20 mouse cellular contexts compared by ENCODE assay signal in the genomic region with DNA sequence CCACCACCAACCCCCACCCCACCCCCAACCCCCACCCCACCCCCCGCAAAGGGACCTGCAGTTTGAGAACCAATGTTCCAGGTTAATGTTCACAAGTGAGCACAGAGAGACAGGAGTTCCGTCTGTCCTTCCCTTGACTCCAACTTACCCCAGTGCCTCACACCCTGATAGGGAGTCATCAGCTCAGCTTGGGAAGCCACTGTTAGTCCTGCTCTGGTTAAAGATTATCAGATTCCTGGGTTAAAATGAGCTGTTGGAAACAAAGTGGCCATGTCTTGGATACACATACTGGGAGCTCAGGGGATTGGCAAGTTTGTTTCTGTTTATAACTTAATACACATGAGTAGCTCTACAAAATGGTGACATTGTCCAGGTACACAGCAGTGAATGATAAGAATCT. TPM values are rescaled to one million over a fixed set of nuclear protein-coding genes. Genes with fewer than 3 reads are reported as not detected.
DNase-seq lines count a peak whose midpoint lies in the region; ATAC-seq lines count a peak whose summit lies in the region.
"Had no signal": no experiment of that assay in that cellular context is flagged by ENCODE, and none has a peak within 500 bp of the region (broad histone marks: within the 10 kb centered on the region; RNA-seq: fewer than 3 reads in every experiment).

No protein-coding gene starts in this region.

- no peak overlapping the region for H3K4me3 ChIP-seq in midbrain, embryonic 11.5 days (ENCODE audit: low read depth, low read length)
- no peak overlapping the region for H3K4me3 ChIP-seq in midbrain, embryonic 13.5 days (replicated peaks)
- H3K4me3 ChIP-seq in liver, embryonic 15.5 days (replicated peaks), result no peak overlapping the region
- no peak overlapping the region for H3K4me3 ChIP-seq in forebrain, embryonic 12.5 days (replicated peaks)
- H3K4me3 ChIP-seq: forebrain, embryonic 10.5 days; heart, embryonic 13.5 days; limb, embryonic 13.5 days; lung, embryonic 15.5 days; midbrain, embryonic 12.5 days; myocyte; neural tube, embryonic 15.5 days had no signal

- no peak overlapping the region for H3K9ac ChIP-seq in midbrain, embryonic 11.5 days (ENCODE audit: low read length)
- no peak overlapping the region for H3K9ac ChIP-seq in midbrain, embryonic 13.5 days (replicated peaks)
- no peak overlapping the region for H3K9ac ChIP-seq in liver, embryonic 15.5 days
- no peak overlapping the region for H3K9ac ChIP-seq in forebrain, embryonic 12.5 days
- H3K9ac ChIP-seq: heart, embryonic 13.5 days; hindbrain, embryonic 14.5 days; limb, embryonic 13.5 days; lung, embryonic 15.5 days; midbrain, embryonic 12.5 days; neural tube, embryonic 15.5 days had no signal

- no peaks in the 10 kb centered on the region for H3K27me3 ChIP-seq in midbrain, embryonic 11.5 days (ENCODE audit: control insufficient read depth, insufficient read depth, low read length)
- H3K27me3 ChIP-seq in midbrain, embryonic 13.5 days, result no peaks in the 10 kb centered on the region
- H3K27me3 ChIP-seq in liver, embryonic 15.5 days, result no peaks in the 10 kb centered on the region
- H3K27me3 ChIP-seq in forebrain, embryonic 12.5 days, result no peaks in the 10 kb centered on the region
- H3K27me3 ChIP-seq: heart, embryonic 13.5 days; limb, embryonic 13.5 days; lung, embryonic 15.5 days; midbrain, embryonic 12.5 days; neural tube, embryonic 15.5 days had no signal

- no peaks in the 10 kb centered on the region for H3K36me3 ChIP-seq in midbrain, embryonic 11.5 days (ENCODE audit: control insufficient read depth, insufficient read depth, low read length)
- H3K36me3 ChIP-seq in midbrain, embryonic 13.5 days, result no peaks in the 10 kb centered on the region
- no peaks in the 10 kb centered on the region for H3K36me3 ChIP-seq in liver, embryonic 15.5 days (replicated peaks)
- no peaks in the 10 kb centered on the region for H3K36me3 ChIP-seq in forebrain, embryonic 12.5 days (replicated peaks)
- H3K36me3 ChIP-seq: forebrain, embryonic 10.5 days; G1E; heart, embryonic 13.5 days; limb, embryonic 13.5 days; lung, embryonic 15.5 days; midbrain, embryonic 12.5 days; neural tube, embryonic 15.5 days had no signal

- H3K9me3 ChIP-seq in midbrain, embryonic 11.5 days (ENCODE audit: control insufficient read depth, low read length), result no peaks in the 10 kb centered on the region
- H3K9me3 ChIP-seq in midbrain, embryonic 13.5 days, result no peaks in the 10 kb centered on the region
- no peaks in the 10 kb centered on the region for H3K9me3 ChIP-seq in liver, embryonic 15.5 days (replicated peaks)
- no peaks in the 10 kb centered on the region for H3K9me3 ChIP-seq in forebrain, embryonic 12.5 days
- H3K9me3 ChIP-seq: forebrain, embryonic 10.5 days; G1E; heart, embryonic 13.5 days; limb, embryonic 13.5 days; lung, embryonic 15.5 days; midbrain, embryonic 12.5 days; neural tube, embryonic 15.5 days had no signal

- DNase-seq in kidney, adult 9 months, result peak; percentile 52
- no peak for DNase-seq in kidney, postnatal 14 days
- peak; percentile 77 for DNase-seq in midbrain, embryonic 11.5 days (ENCODE audit: low spot score, missing footprints)
- DNase-seq in yolk sac, embryonic 10.5 days (ENCODE audit: low spot score), result peak; percentile 67
- no peak for DNase-seq in lung, postnatal 36 days
- DNase-seq: cerebellum, adult 18-20 months; cerebellum, postnatal 25 days; spleen, adult 18-20 months had no signal

- no peak overlapping the region for H3K27ac ChIP-seq in midbrain, embryonic 11.5 days (ENCODE audit: low read depth, low read length)
- no peak overlapping the region for H3K27ac ChIP-seq in midbrain, embryonic 13.5 days
- peak overlapping the region; percentile 4; the same call in 1 of the 2 replicates for H3K27ac ChIP-seq in liver, embryonic 15.5 days (replicated peaks)
- H3K27ac ChIP-seq in forebrain, embryonic 12.5 days, result no peak overlapping the region
- H3K27ac ChIP-seq: forebrain, embryonic 10.5 days; heart, embryonic 13.5 days; hindbrain, embryonic 14.5 days; limb, embryonic 13.5 days; lung, embryonic 15.5 days; midbrain, embryonic 12.5 days; neural tube, embryonic 15.5 days had no signal

- no peaks in the 10 kb centered on the region; the same call in 1 of the 2 replicates for H3K4me1 ChIP-seq in midbrain, embryonic 11.5 days (ENCODE audit: control insufficient read depth, insufficient read depth, low read length)
- no peaks in the 10 kb centered on the region for H3K4me1 ChIP-seq in midbrain, embryonic 13.5 days (replicated peaks)
- H3K4me1 ChIP-seq in liver, embryonic 15.5 days (replicated peaks), result peaks cover 21% of the 10 kb centered on the region
- peaks cover 2% of the 10 kb centered on the region; the same call in 1 of the 2 replicates for H3K4me1 ChIP-seq in forebrain, embryonic 12.5 days
- H3K4me1 ChIP-seq: midbrain, embryonic 12.5 days; neural tube, embryonic 15.5 days had no signal

- WGBS in midbrain, embryonic 11.5 days, result 96% methylated on average over 2 of the region's 2 CpGs
- WGBS in midbrain, embryonic 13.5 days, result 94% methylated on average over 2 of the region's 2 CpGs
- WGBS in liver, embryonic 15.5 days (ENCODE audit: insufficient replicate concordance), result 62% methylated on average over 2 of the region's 2 CpGs
- 84% methylated on average over 2 of the region's 2 CpGs for WGBS in forebrain, embryonic 12.5 days

- ATAC-seq in midbrain, embryonic 11.5 days (ENCODE audit: low FRiP score), result no peak
- ATAC-seq in midbrain, embryonic 13.5 days, result no peak
- ATAC-seq in liver, embryonic 15.5 days (ENCODE audit: insufficient read depth), result no peak; the same call in 1 of the 2 replicates
- no peak for ATAC-seq in forebrain, embryonic 12.5 days (ENCODE audit: low FRiP score)

- H3K4me2 ChIP-seq in midbrain, embryonic 11.5 days, result no peak overlapping the region
- no peak overlapping the region for H3K4me2 ChIP-seq in midbrain, embryonic 13.5 days (replicated peaks)
- H3K4me2 ChIP-seq in liver, embryonic 15.5 days, result no peak overlapping the region
- H3K4me2 ChIP-seq in forebrain, embryonic 12.5 days, result no peak overlapping the region
- H3K4me2 ChIP-seq: heart, embryonic 13.5 days; hindbrain, embryonic 14.5 days; limb, embryonic 13.5 days; lung, embryonic 15.5 days; midbrain, embryonic 12.5 days; neural tube, embryonic 15.5 days had no signal

RNA-seq across cellular contexts. Expression of a gene that starts 41.7 kb away (rescaled TPM):
- polyA plus RNA-seq in midbrain, embryonic 11.5 days (2014; fragmentation: Nextera tagmentation; extraction: Ambion mirVana), result 3.2 and 3.8 TPM in 2 replicates
- 2.0 and 4.2 TPM in 2 replicates for polyA plus RNA-seq in midbrain, embryonic 13.5 days (2015; fragmentation: Nextera tagmentation; extraction: Ambion mirVana)
- 1.0 and 1.1 TPM in 2 replicates for polyA plus RNA-seq in liver, embryonic 15.5 days (2015; fragmentation: Nextera tagmentation; extraction: Ambion mirVana)
- 5.0 and 7.7 TPM in 2 replicates for polyA plus RNA-seq in forebrain, embryonic 12.5 days (2016; fragmentation: Nextera tagmentation; extraction: Ambion mirVana)
- polyA plus RNA-seq: G1E had no signal

Comparison
In these comparisons a context has a peak if more than half of its experiments do, and no peak if none do; other contexts are left out.
1. DNase-seq: peak in kidney, adult 9 months (single experiment), midbrain, embryonic 11.5 days (single experiment) and yolk sac, embryonic 10.5 days (single experiment); none in kidney, postnatal 14 days (single experiment) and lung, postnatal 36 days (single experiment).